Mouse (Mus musculus): ENCODE data around the gene Tuba1c.

- TF ChIP-seq POLR2A (IDR thresholded peaks at IDR 0.05; ENCODE audit: borderline replicate concordance, low read depth, low read length): no peak
- TF ChIP-seq CTCF (IDR thresholded peaks at IDR 0.05; ENCODE audit: low read depth, low read length): no peak
Measured at GRCm38 (mm10) chr15:98998775-98999157, 30.9 kb upstream of the Tuba1c start.
